Mouse (Mus musculus): ENCODE results near the gene Prpf19.

The Prpf19 gene

DNA sequence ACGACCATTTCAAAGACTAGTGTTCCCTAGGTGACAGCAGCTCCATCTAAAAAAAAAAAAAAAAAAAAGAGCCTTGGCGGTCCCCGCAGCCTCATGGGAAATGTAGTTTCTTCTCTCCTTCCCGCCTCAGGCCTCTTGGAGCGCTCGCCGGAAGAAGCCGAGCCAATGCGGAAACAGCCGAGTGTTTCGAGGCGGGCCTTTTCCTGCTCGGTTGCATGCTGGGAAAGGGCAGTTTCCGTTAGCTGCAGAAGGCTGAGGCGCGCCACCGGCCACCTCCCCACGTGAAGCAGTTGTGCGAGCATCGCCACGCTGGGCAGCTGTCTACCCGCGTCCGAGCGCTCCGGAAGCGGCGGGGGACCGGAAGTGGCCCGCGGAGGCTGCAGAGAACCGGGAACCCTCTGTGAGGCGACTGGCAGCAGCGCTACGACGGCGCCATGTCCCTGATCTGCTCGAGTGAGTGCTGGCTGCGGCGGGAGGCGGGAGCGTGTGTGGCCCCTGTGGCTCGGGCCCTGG lies at the start of gene Prpf19:
Gene Prpf19 (plus strand): TSS at position 216 of the 513 bp plus-strand sequence.
- DNase-seq (ENCODE audit: low read depth, low spot score): peak; percentile 97

DNA sequence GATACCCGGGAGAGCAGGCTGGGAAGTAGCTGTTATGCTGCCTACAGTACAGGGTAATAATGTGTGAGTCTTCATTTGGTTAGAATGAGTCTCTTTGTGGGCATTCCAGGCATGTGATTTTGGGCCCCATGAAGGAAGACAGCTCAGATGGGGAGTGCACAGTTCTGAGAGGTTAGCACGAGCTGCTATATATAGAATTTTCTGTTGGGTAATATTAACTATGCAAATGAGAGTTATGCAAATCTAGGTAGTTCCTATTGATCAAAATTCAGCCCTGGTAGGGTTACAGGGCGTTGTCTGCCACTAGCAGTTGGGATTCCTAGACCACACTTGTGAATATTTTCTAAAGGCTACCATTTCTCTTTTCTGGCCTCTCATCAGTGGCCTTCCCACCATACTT lies 49.6 kb upstream of the Prpf19 start:
- no peak for DNase-seq (ENCODE audit: low read depth, low spot score)

DNA sequence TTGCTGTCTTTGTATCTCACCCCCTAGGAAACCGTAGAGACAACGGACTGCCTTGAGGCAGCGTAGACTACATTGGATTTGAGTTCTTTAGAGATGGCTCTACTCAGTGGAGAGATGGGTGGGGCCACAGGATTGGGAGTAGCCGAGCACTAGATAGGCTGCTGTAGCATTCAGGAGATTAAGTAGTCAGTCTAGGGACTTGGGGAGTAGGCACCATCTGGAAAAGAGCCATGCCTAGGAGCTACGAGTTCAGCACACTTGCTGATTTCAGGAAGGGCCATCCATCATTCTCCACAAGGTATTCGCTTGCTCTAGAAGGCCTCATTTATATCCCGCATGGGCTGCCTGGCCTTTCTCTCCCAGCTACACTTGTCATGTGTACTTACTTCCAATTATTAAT lies 48.9 kb upstream of the Prpf19 start:
- DNase-seq (ENCODE audit: low read depth, low spot score): no peak

DNA sequence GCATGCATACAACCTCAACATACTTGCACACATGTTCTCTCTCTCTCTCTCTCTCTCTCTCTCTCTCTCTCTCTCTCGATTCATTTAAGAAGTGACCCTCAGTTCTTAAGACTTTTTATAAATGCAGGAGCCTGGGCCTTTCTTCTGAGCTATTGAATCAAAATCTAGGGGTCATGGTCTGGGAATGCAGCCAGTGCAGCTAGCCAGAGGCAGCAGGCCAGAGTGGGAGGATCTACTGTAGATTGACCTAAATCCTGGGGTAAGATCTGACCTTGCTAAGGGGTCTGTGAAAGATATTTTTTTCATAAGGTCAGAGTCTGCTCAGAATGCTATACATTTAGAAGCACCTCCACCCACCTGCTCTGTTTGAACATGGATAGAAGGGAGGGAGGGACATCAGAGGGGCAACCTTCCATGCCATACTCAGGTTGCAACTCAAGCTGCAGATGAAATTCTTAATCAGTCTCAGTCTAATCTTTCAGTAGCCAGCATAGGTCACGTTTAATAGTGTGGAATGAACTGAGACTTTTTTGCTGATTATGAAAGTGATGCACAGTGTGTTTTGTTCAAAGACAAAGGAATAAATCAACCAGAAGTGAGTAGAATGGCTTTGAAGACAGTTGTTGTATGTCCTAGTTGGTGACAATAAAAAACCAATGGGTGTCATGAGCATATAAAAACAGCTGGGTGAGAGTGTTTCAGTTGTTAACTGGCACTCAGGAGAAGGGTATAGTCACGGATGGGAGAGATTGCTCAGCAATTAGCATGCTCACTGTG lies 47.5 kb upstream of the Prpf19 start:
- DNase-seq (ENCODE audit: low read depth, low spot score): no peak

DNA sequence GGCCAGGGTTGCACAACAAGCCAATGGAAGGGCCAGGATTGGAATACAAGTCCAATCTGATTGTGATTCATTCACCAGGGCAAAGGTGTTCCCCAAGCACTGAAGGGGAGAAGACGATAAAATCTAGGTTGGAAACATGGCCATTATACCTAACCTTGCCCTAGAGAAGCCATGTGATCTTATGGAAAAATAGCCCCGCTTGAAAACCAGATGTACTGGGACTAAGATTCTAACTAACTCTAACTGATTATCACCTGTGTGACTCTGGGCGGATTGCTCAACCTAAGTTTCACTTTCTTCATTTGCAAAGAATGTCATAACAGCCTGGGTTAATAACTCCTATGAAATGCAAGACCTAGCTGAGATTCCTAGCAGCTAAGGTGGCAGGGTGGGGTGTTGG lies 39.6 kb upstream of the Prpf19 start:
- DNase-seq (ENCODE audit: low read depth, low spot score): no peak

DNA sequence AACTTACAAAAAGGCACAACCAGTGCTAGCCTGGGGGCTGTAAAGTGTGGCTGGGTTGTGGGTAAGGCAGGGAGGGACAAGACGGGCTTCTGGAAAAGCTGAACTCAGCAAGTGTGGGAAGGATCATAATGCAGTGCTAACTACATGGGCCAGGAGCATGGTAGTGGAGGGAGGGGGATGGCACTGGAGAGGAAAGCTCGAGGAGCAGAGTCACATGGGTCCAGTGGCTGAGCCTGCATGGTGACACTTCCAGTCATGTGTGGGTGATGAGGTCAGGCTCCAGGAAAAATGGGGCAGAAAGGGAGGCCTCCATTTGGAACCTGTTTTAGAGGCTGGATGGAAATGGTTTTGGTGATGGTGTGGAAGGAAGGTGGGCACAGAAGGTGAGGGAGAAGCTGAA lies 38.5 kb upstream of the Prpf19 start:
- DNase-seq (ENCODE audit: low read depth, low spot score): no peak

DNA sequence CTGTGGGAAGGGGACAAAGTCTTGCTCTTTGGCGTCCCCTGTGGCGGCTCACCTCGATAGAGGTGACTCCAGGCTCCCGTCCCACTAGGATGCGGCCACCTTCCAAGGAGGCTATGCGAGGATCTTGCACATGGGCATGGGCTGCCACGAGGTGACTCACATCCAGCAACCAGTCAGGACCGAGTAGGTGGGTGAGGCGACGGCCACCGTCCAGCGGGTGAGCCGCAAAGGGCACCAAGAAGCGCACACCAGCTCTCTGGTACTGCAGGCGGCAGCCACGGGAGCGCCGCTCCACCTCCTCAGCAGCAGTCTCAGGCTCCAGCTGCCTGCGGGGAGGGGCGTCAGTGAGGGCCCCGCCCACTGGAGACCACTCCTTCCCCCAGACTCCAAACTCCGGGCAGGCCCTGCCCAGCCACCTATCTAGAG lies 34.9 kb upstream of the Prpf19 start:
- no peak for DNase-seq (ENCODE audit: low read depth, low spot score)

DNA sequence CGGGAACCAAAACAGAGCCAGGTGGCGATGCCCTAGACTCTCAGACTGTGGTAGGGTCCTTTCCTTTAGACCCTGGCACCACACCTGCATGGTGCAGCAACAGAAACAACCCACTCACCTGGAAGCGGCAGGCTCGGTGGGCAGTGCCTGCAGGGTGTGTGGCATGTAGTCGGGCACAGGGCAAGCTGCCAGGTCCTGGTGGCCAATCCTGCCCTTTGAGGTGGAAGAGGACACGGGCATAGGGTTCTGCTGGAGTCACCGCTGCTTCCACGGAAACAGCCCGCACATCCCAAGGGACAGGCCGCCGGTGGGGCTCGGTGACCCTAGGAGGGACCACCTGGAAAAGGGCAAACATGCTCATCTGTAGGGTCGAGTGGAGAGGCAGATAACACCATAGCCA lies 28.7 kb upstream of the Prpf19 start:
- DNase-seq (ENCODE audit: low read depth, low spot score): no peak

DNA sequence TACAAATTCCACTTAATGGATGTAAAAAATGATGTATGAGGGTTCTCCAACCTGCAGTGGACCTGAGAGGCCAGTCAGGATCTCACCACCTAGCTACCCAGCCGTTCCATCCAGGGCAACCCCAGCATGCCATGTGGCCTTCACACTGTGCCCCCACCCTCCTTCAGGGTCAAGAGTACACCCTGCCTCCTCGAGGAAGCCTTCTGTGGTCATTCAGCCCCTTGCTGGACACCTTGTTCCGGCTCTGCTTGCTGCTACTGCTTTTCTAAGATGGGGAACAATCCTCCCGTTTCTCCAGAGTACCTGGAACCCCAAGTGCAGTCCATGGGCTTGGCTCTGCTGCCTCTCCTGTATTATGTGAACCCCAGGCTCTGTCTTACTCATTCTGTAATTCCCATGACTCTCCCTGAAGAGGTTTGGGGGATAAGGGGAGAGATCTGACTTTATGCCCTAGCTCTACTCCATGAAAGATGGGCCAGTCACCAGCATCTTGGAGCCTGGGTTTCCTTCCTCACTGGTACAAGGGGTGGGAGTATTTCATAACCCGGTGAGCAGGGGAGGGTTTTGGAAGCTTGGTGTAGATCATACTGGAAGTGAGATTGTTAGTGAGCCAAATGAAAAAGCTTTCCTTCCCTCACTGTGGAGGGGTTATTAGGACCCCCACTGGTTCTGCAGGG lies 26.9 kb upstream of the Prpf19 start:
- DNase-seq (ENCODE audit: low read depth, low spot score): no peak

DNA sequence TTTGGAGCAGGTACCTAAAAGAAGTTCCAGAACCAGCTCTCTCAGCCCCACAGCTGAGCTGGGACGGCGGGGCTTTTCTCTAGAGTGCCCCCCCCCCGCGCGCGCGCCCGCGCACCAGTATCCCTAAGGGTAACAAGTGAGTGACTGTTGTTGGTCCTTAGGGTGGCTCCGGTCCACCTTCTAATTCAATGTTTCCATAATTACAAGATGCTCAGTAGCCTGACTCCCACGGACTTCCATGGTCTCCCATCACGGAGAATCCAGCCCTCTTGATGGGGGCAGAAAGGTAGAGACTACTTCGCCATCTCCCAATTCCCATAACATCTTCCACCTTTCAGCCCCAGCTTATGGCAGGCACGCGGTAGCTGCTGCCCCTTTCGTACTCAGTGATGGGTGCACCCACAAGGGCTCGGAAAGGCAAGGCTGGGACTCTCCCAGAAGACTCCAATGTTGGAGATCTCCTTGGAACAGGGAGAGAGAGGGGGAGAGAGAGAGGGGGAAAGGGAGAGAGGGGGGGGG lies 26.3 kb upstream of the Prpf19 start:
- no peak for DNase-seq (ENCODE audit: low read depth, low spot score)

DNA sequence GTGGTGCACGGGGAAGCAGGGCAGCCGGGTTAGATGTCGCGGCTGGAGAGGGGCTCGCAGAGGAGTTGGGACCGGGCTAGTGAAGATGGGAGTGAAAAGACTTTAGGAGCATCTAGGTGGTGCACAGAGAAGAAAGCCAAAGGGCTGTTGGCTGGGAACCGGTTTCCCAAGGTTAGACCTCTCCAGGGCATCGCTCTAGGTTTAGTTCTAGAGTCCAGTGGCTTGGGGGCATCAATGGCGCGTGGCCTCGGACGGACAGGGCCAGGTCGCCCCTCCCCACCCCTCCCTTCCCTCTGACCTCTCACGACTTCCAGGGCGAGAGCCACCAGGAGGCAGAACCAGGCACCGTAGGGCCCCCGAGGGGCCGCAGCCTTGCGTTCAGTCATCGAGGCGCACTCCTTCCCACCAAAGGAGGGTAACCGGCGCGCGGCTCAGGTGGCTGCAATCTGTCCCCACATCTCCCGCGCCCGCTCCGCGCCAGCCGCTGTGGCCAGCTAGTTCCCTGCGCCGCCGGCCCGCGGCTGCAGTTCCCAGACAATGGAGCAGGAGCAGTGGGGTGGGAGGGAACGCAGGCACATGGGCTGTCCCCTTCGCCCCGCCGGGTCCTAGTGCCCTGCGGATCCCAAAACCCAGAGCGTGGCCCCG lies 25.7 kb upstream of the Prpf19 start:
- DNase-seq (ENCODE audit: low read depth, low spot score): peak; percentile 22

DNA sequence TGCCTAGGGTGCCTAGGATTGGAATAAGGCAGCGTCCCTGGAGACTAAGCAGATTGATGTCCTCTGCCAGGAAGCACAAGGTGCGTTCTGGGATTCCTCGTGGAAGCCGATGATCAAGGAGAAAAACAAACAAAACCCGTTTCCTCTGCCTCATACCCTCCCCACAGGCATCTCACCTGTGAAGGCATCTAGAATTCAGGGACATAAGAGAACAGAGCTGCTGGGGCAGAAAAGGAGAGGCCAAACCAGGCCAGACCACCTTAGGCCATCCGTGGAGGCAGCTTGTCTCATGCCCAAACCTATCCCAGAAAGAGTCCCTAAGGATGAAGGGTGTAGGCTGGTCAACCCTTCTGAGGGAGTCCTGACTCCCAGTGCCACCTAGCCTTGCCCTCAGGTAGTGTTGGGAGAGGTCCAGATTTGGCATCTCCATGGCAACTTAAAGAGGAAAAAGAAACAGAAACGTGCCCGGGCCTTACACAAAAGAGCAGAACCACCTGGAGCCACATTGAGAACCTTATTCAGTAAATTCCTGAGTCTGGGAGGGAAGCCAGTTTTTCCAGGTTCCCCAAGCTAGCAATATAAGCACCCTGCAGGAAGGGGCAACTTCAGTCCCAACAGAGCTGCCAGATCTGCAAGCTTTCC lies 25.0 kb upstream of the Prpf19 start, which contains the start of gene Tmem132a:
Gene Tmem132a (minus strand): TSS at position 55 of the 642 bp plus-strand sequence.
- no peak for DNase-seq (ENCODE audit: low read depth, low spot score)

DNA sequence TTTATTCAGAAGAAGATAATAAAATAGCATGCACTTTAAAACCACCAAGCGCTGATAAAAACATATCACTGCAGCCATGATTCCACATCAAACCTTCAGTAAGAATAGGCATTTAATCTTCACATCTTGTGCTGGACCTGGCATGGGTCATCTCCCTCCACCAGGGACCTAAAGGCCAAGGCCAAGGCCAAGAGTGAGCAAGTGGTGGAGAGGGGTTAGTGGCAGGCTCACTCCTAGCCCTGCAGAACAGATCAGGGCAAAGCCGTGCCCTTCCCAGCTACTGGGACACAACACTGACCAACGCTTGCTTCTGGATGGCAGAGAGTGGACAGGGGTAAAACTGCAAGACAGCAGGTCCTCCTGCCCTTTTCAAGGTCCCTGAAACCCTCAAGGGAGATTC lies 24.4 kb upstream of the Prpf19 start:
- DNase-seq (ENCODE audit: low read depth, low spot score): no peak

DNA sequence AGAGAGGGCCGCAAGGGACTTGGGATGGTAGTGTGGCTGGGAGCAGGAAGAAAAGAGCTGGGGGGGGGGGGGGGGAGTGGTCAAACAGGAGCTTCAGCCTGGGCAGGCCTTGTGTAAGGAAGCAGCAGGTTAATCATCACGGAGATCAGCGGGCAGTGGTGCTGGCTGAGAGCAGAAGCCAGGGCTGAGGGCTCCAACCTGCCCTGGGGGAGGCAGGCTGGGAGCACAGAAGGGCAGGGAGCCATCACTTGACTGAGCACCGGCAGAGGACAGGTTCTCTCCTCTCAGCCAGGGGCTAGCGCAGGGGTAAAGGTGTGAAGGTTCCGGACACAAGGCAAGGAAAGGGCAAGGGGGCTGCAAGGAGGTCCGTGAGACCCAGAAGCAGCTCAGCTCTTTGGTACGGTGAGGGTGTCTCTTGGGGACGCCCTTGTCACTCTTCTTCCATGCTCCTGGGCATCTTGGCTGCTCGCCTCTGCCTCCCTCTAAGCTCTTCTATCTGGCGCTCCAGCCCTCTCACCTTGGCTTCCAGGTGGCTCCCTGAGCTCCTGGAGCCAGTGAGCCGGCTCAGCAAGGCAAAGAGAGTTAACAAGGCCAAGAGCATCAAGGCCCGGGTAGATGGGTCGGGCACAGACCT lies 23.6 kb upstream of the Prpf19 start:
- DNase-seq (ENCODE audit: low read depth, low spot score): no peak

DNA sequence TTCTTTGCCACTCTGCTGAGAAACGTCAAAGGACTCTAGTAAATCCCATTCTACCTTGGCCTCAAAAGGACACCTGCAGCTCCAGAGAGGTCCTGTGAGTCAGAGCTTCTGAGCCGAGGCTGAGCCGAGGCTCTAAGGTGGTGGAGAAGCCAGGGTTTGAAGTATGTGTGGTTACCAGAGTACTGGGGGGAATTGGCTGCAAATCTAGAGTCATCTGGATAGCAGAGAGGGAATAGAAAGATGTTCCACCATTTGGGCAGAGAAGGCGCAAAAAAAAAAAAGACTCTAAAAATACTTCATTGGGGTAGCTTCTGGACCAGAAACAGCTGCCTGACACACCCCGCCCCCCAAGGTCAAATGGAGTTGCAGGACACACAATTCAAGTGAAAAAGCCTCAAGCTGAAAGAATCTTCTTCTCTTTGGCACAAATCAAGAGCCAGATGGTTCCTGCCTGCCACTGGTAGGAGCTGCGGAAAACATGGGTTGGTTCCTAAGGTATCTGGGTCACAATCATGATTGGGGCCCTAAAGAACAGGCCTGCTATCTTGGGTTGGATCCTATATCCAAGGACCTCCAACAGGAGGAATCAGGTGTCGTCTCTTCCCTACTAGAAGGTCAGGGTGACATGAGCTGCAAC lies 16.7 kb upstream of the Prpf19 start:
- DNase-seq (ENCODE audit: low read depth, low spot score): no peak

DNA sequence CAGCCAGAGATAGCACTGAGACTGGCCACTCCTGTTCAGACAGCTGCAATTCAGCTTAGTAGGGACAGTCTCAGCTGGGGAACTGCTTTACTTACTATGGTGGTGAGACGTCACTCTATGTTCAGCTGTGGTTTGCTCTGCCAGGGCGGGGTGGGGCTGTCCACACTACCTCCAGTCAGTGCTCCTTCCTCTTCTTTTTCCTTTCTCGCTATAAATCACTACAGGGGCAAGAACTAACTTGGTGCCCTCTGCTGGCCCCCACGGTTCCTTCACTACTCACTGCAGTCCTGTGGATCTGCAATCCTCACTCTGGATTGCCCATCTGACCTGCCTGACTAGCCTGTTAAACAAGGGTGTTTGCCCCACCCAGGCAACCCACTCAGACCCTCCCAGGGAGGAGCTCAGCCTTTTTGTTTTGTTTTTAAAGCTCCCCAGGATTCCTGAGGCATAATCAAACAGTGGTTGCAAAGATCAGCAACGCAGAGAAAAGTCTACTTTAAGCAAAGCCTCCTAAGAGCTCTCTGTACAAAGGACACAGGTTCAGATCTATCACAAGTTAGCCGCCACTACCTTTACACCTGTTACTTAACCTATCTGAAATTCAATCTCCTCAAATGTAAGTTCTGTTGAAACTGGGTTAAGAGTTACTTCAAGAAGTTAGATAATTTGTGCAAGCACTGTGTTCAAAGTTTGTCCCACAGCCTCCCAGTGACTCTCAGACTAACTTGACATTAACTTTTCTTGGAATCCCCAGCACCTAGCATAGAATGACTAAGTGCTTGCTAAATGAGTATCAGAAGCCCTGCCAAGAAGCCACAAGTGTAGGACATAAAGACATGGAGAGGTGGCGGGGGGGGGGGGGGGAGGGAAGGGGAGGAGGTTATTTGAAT lies 14.7 kb upstream of the Prpf19 start:
- peak; percentile 82 for DNase-seq (ENCODE audit: low read depth, low spot score)

DNA sequence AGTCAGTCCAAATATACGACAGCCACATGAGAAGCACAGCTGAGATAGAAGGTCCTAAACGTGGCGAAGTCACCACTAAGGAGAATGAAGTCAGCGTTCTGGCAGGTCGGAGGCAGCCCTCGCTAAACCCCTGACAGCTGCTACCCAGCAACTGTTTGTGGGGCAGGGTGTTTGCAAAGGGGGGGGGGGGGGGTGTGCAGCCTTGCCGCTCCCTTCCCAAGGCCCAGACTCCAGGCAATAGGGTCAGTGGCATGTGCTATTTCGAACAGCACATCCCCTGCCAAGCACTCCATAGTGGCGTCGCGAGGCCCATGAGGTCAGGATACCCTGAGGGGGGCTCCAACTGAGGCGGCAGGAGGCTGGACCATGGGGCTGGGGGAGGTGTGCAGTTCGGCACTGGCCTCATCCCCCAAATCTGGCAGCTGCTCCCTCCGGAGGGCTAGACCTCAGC lies 14.0 kb upstream of the Prpf19 start:
- peak; percentile 38 for DNase-seq (ENCODE audit: low read depth, low spot score)

DNA sequence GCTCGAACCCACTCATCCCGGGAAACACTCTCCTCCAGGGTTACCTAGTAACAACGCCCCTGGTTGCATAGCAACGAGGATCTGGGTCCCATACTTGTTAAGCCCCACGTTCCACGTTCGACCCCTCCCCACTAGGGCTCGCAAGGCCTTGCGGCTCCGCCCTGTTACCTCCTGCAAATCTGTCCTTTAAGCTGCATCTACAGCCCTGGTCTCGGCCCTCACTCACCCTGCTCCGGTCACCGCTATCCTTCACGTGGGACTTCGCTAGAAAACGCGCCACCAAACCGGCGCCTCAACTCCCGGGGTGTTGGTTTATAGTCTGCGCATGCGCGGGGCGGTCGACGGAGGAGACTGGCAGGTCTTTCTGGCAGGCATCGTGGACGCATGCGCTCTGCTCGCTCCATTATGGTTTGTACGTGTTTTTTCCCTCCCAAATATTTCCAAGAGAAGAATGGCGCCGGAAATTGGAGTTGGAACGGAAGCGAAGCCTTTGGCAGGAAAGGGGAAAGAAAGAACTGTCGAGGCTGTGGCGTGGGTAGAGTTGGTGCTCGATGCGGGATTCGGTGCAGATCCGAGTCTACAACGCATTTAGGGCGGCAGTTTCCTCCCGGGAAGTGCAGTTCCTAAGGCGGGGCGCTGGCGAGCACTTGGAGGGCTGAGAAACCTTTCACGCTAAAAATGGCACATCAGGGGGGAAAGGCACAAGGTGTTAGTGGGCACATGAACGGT lies 13.4 kb upstream of the Prpf19 start, which contains the start of gene Tmem109:
Gene Tmem109 (minus strand): TSS at position 576 of the 729 bp plus-strand sequence.
- DNase-seq (ENCODE audit: low read depth, low spot score): peak; percentile 93

DNA sequence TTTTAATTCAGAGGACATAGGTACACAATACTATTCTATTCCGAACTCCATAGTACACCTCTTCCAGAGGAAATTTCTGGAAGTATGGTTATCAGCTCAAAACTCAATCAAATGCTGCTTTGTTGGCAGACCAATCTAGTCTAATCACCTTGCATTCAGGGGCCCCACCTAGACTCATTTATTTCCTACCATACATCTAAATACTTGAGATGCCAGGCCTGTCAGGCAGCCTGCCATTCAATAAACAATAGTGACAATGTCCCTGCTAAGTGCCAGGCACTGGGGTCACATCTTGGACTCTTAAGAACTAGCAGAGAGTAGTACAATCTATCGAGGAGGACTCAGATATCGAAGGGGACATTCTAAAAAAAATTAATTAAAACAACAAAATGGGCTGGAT lies 2.8 kb upstream of the Prpf19 start:
- DNase-seq (ENCODE audit: low read depth, low spot score): no peak
